In genomic region chr6:101306834-101307233, GRCm38 (mm10) we compare ENCODE assay signal across 17 mouse cellular contexts.
DNase-seq lines count a peak whose midpoint lies in the region; ATAC-seq lines count a peak whose summit lies in the region.
"Had no signal": no experiment of that assay in that cellular context is flagged by ENCODE, and none has a peak within 500 bp of the region (broad histone marks: within the 10 kb centered on the region; RNA-seq: fewer than 3 reads in every experiment).

No protein-coding gene starts in this region.

- no peaks in the 10 kb centered on the region for H3K9me3 ChIP-seq in limb, embryonic 12.5 days
- H3K9me3 ChIP-seq: kidney, embryonic 15.5 days; midbrain, embryonic 13.5 days had no signal

- WGBS in limb, embryonic 12.5 days = 34% methylated on average over 7 of the region's 7 CpGs

- no peak overlapping the region for H3K4me2 ChIP-seq in limb, embryonic 12.5 days
- H3K4me2 ChIP-seq: kidney, embryonic 15.5 days; midbrain, embryonic 13.5 days had no signal

- H3K9ac ChIP-seq in limb, embryonic 12.5 days (replicated peaks) = no peak overlapping the region
- H3K9ac ChIP-seq: kidney, embryonic 15.5 days; midbrain, embryonic 13.5 days had no signal

- no peak overlapping the region for H3K4me3 ChIP-seq in limb, embryonic 12.5 days (replicated peaks)
- H3K4me3 ChIP-seq: kidney, embryonic 15.5 days; midbrain, embryonic 13.5 days had no signal

- no peak for DNase-seq in frontal cortex, postnatal 36 days (ENCODE audit: low spot score in 2 of 2)
- DNase-seq in left cerebral cortex, adult 18-20 months (ENCODE audit: low spot score in 2 of 2) = peak; percentile 27 to 50
- DNase-seq in left cerebral cortex, postnatal 36 days (ENCODE audit: low spot score in 2 of 2) = no peak
- DNase-seq in brain, adult 2 months (ENCODE audit: low read depth, low spot score) = peak; percentile 70
- DNase-seq in urinary bladder, adult 18-20 months (ENCODE audit: low spot score in 2 of 2) = no peak
- DNase-seq in urinary bladder, postnatal 36 days (ENCODE audit: low spot score in 2 of 2) = no peak
- DNase-seq: adrenal gland, adult 8-10 months; cerebellum, adult 9-10 months; gastrocnemius, postnatal 25 days; left cerebral cortex, postnatal 4 days; right cerebral cortex, postnatal 4 days had no signal

- intact Hi-C loops in left cerebral cortex, postnatal 36 days (cut with DNase I) = no loop called here

- H3K36me3 ChIP-seq in limb, embryonic 12.5 days = no peaks in the 10 kb centered on the region
- H3K36me3 ChIP-seq: kidney, embryonic 15.5 days; midbrain, embryonic 13.5 days had no signal

- ATAC-seq in frontal cortex, adult (ENCODE audit: low TSS enrichment) = peak; percentile 68
- ATAC-seq in limb, embryonic 12.5 days (ENCODE audit: insufficient number of reproducible peaks, insufficient read depth, low FRiP score, low TSS enrichment, low read depth) = no peak
- ATAC-seq: forebrain, embryonic 14.5 days; inflammation-experienced regulatory T-cells, adult 6 months; midbrain, embryonic 13.5 days had no signal

- peaks cover 45% of the 10 kb centered on the region for H3K4me1 ChIP-seq in limb, embryonic 12.5 days (replicated peaks)

- H3K27me3 ChIP-seq in limb, embryonic 12.5 days = no peaks in the 10 kb centered on the region
- H3K27me3 ChIP-seq: kidney, embryonic 15.5 days; midbrain, embryonic 13.5 days had no signal

- H3K27ac ChIP-seq in limb, embryonic 12.5 days = peak overlapping the region; percentile 66
- H3K27ac ChIP-seq: kidney, embryonic 15.5 days; midbrain, embryonic 13.5 days had no signal

Comparison
In these comparisons a context has a peak if more than half of its experiments do, and no peak if none do; other contexts are left out.
1. DNase-seq: peak in left cerebral cortex, adult 18-20 months (2 of 2) and brain, adult 2 months (single experiment); none in frontal cortex, postnatal 36 days (0 of 2), left cerebral cortex, postnatal 36 days (0 of 2), urinary bladder, adult 18-20 months (0 of 2) and urinary bladder, postnatal 36 days (0 of 2).